Mouse (Mus musculus) CD4-positive helper T cell, adult 2 months (primary cell): ENCODE data around the gene Ipo13.

Source experiments
- DNase-seq: peaks from one replicate; pipeline ENCODE4 v3.0.0-alpha.2; 2012; ENCODE audit warnings: low read depth, missing footprints, low spot score

Ipo13 gene

DNA sequence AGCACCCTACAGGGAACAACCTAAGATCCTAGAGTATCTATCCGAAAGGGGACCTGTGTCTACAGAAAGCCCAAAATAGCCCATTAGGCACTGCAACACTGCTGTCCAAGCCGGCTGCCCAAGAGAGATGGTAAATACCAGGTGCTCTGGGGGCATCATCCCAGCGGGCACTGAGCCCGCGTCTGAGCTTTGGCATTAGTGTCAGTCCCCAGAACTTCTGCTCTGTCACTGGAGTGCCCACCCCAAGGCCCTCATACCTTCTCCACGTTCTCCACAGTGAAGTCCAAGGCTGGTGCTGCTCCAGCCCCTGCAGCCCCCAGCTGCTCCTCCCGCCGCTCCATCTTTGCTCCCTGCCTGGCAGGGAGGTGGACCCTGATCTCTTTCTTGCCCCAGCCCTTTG lies 768 bp downstream of the Ipo13 start:
- no peak for DNase-seq

DNA sequence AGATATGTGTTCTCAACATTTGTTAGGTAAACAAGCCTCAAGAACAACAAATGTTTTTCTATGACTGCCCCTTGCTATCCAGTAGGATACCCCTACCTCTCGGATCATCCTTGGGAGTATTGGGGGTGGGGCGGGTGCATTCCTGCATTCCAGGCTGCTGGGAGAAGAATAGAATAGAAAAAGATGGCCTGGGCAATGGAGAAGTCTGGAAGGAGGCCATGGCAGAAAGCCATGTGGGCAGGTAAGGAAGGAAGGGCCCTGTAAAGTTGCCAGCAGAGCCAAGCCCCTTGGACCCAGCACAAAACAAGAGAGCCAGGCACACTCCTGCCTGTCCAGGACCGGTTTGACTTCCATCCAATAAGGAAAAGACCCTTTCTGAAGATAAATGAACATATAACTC lies 1.4 kb downstream of the Ipo13 start:
- no peak for DNase-seq

DNA sequence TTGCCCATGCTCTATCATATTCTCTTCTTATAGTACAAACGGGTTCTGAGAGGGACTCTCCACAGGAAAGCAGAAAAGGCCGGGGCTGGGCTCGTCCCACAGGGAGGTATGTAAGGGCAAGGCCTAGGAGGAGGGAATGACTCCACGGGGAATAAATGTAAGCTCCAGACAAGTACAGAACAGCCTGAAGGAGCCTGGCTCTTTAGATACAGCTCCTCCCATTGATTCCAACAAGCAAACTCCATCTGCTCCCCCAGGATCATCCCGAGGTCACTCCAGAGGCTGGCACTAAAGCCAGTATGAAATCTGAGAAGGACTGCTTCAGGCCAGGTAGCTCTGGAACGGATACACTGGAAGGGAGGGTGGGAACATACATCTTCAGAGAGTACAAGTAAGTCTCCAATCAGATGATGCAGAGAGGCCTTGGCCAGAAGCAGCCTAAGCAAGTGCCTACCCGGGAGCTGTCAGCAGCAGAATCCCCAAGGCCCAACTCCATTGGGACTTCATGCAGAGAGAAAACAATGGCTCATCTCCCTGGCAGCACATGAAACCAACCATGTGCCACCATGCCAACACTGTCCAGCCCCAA lies 2.0 kb downstream of the Ipo13 start:
- no peak for DNase-seq

GRCm38 (mm10) chr4:117912131-117912561 lies 2.7 kb downstream of the Ipo13 start:
- no peak for DNase-seq

DNA sequence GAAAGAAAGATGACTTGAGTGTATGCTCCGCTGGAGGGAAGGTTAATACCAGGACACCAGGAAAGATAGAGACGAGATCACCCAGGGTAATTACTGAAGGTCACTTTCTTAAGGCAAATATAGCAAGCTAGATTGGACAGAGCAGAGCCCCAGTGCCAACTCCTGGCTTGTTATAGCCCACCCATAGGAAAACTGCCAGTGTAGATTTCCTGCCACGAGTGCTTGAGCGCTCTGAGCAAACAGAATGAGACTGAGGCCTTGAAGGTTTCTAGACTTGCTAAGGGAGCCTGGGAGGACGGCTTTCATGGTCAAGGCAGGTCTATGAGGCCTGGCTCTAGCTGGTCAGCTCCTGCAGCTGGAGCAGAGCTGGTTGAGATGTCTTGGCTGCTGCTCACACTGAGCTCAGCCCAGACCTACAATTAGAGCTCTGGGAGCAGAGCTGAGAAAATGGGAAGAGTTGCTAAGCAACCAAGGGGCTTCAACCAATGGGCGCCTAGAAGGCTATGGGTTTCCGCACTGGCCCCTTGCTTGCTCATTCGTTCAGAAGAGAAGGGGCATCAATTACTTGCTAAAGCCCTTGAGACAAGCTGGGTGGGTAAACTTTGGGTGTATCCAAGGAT lies 5.9 kb downstream of the Ipo13 start:
- no peak for DNase-seq

- DNase-seq: no peak
Observed at GRCm38 (mm10) chr4:117906196-117906595, 8.6 kb downstream of the Ipo13 start.

DNA sequence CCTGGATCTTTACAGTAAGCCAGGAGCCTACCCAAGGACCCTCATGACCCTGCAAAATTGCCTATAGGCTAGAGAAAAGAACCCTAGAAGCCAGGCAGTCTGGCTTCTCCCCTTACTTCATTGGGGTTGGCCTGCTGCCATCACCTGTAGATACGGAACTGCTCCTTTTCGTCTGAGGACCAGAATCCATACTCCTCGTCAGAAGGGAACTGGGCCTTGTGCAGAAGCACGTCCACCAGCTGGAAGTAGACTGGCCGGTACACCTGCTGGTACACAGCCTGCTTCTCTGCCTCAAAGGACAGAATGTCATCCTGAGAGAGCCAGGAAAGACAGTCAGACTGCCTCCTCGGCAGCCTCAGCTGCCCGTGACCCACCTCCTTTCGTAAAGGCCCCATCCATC lies 10.0 kb downstream of the Ipo13 start:
- no peak for DNase-seq

GRCm38 (mm10) chr4:117904094-117904493 lies 10.7 kb downstream of the Ipo13 start:
- no peak for DNase-seq

GRCm38 (mm10) chr4:117898111-117898510 lies 16.7 kb downstream of the Ipo13 start:
- no peak for DNase-seq

DNA sequence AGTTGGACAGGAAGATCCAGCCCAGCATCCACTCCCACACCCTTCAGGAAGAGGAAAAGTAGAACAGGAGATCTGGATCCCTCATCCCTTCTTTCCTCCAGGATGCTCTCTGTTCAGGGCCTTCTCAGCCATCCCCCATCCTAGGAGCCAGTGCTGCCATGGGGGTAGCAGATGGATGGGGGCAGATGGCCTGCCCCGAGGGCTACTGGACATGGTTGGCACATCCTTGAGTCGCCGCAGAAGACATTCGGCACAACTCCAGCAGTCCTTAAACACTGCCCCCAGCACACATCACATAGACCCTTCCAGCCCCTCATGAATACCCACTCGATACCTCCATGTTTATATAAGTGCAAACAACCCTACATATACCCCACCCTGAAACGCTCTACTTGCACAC lies 18.8 kb downstream of the Ipo13 start:
- no peak for DNase-seq

GRCm38 (mm10) chr4:117895339-117895738 lies 19.5 kb downstream of the Ipo13 start:
- DNase-seq: no peak

DNA sequence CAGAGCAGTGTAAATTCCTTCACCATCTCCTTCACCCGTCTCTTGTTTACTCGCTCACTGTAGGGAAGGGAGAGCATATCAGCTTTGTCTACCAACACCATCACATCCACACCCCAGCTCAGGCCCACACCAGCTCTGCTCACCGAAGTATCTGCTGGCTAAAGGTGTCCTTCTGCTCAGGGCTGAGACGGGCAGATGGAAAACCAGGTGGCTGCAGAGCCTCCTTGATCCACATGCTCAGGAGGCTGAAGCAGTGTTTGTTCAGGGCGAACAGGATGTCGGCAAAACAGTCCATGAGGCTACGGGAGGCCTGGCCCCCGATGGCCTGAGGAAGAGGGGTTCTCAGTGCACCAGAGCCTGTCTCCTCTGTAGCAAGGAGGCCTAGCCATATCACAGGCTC lies 20.2 kb downstream of the Ipo13 start:
- no peak for DNase-seq

GRCm38 (mm10) chr4:117893376-117893775 lies 21.4 kb downstream of the Ipo13 start:
- DNase-seq: peak; percentile 59

GRCm38 (mm10) chr4:117891738-117892161 lies 23.0 kb downstream of the Ipo13 start, which contains the start of gene Dph2:
Dph2 (minus strand) TSS chr4:117892032.
- peak; percentile 88 for DNase-seq

DNA sequence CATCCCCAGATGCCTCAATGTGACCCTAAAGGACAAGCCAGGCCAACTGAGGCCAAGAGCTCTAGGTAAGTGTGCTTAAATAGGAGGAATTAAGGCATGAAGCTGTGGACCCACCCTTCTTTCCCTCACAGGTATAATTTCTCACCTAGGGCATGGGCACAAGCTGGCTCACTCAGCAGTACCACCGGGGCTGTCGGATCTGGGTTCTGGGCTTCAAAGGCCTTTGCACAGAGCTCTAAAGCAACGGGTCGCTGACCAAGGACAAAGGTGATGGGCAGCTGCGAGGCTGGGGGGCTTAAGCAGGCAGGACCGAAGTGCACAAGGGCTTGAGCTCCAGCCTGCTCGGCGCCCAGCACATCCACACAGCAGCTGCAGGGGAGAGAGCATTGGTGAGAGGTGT lies 24.0 kb downstream of the Ipo13 start:
- DNase-seq: no peak

DNA sequence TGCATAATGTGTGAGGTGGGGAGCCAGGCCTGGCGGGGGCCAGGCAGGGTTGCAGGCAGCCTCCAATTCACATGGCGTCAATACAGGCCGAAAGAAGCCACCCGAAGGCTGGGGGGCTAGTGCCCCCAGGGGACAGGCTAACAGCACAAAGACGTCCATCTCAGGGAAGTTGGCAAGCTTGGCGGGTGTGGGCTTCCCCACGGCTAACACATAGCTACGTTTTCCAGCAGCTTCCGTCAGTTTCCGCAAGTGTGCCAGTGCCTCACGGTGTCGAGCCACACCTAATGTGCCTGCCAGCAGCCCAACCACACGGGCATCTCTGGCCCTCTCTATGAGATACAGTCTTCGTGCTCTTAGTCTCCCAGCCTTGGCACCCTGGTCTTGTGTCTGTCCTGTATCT lies 24.8 kb downstream of the Ipo13 start:
- DNase-seq: no peak

DNA sequence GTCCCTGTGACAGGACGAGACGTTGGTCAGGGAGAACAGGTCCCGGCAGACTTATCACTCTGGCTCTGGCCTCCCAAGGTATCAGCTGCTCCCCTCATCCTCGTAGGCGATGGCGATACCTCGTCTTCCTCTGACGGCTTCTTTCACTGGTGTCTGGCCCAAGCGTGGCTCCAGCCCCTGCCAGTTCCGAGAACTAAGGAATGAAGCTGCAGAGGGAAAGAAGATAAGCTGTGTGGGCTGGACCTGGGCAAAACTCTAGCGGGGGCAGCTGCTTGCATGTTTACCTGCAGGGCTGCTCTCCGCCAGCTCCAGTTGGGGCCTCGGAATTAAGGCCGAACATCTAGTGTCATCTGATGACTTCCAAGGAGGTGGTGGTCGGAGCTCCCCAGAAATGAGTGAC lies 25.3 kb downstream of the Ipo13 start:
- DNase-seq: no peak

DNA sequence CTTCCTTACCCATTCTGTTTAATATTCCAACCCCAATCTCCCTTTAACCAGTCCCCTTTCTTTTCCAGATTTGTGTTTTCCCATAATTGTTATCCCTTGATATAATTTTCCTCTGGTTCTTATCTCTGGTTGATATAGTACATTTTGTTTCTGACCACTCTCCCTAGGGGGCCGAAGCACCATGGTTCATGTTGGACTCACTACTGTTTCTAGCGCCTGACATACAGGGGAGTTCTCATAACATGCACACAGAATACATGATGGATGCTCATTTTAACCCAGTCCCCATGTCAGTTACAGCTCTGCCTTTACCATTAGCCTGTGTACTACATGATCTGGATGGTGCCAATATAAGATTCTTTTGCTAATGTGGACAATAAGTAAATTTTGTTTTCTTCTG lies 26.9 kb downstream of the Ipo13 start:
- DNase-seq: no peak

DNA sequence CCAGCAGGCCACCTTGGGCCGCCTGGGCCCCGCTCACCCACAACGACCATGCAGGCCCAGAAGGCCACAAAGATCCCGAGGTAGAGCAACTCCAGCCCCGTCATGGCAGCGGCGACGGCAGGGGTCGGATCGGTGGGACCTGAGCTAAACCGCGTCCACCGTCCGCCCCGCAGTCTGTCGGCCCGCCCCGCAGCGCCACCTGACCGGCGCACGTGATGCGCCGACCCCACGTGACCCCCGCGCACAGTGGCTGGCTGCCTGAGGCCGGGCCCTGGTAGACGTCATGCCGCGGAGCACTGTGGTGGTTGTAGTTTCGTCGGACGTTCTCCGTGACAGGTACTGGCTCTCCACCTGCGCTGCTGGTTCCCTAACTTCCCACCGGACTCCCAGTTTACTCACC lies 27.7 kb downstream of the Ipo13 start, which contains the start of gene Atp6v0b:
Gene Atp6v0b (minus strand): TSS at position 201 of the 400 bp plus-strand sequence.
- DNase-seq: peak; percentile 93

GRCm38 (mm10) chr4:117886644-117887043 lies 28.2 kb downstream of the Ipo13 start:
- peak; percentile 37 for DNase-seq

- no peak for DNase-seq
Observed at GRCm38 (mm10) chr4:117885994-117886393, 28.8 kb downstream of the Ipo13 start.

DNA sequence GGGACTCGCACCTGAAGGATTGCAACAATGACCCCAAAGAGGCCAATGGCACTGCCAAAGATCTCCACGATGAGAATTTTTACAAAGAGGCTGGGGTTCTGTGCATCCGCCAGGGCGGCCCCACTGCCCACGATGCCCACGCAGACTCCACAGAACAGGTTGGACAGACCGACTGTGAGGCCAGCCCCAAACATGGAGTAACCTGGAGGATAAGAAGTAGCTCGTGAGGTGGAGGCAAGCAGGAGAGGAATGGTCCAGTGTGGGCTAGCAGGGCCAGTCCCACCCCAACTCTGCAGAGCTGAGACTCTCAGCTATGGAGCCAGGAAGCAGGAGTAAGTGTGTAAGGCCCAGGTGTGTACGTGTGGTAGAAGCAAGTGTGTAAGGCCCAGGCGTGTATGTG lies 29.7 kb downstream of the Ipo13 start:
- DNase-seq: no peak

GRCm38 (mm10) chr4:117884146-117884545 lies 30.7 kb downstream of the Ipo13 start:
- no peak for DNase-seq
